Mouse (Mus musculus) limb, embryonic 10.5 days (tissue): ENCODE results near the gene Casp7. TPM values are rescaled to one million over a fixed set of nuclear protein-coding genes. Genes with fewer than 3 reads are reported as not detected.
A peak's percentile ranks its signal among the peaks of the same experiment; 100 is the strongest.

Source experiments
- DNase-seq: peaks from one replicate; pipeline ENCODE4 v3.0.0-alpha.2; 2017; ENCODE audit warnings: low spot score
- H3K27ac ChIP-seq: fragments of 300-500 bp; sonication (generic); 2 replicates; pipeline ENCODE4 v1.5.1; 2016; ENCODE audit warnings: mild to moderate bottlenecking
- H3K27me3 ChIP-seq: fragments of 300-500 bp; sonication (generic); 2 replicates; pipeline ENCODE4 v1.6.1; 2016; ENCODE audit warnings: low read depth, mild to moderate bottlenecking; ENCODE audit not compliant: poor library complexity, severe bottlenecking
- H3K36me3 ChIP-seq: fragments of 300-500 bp; sonication (generic); 2 replicates; pipeline ENCODE4 v1.6.1; 2016; ENCODE audit warnings: mild to moderate bottlenecking, moderate library complexity
- H3K4me1 ChIP-seq: fragments of 300-500 bp; sonication (generic); 2 replicates; pipeline ENCODE4 v1.6.1; 2016
- H3K4me3 ChIP-seq: fragments of 300-500 bp; sonication (generic); 2 replicates; pipeline ENCODE4 v1.5.1; 2016; ENCODE audit warnings: mild to moderate bottlenecking, moderate library complexity
- H3K9me3 ChIP-seq: fragments of 300-500 bp; sonication (generic); replicated peaks from 2 replicates; pipeline ENCODE4 v1.6.1; 2016; ENCODE audit warnings: mild to moderate bottlenecking
- WGBS: fragments of 180-500 bp; shearing (Covaris S2); methylation state at CpG from one replicate; pipeline ENCODE4 v1.1.7; 2016; 5-methylcytosine and 5-hydroxymethylcytosine counted together
- polyA plus RNA-seq: library from polyadenylated mRNA; unstranded; fragments of >200 nt; fragmentation: Nextera tagmentation; extraction: Ambion mirVana; gene quantifications from 2 replicates; pipeline ENCODE4 v1.2.1, GENCODE M21; 2016

Casp7 gene
- polyA plus RNA-seq, 1 experiment from 2014 or later = 24.5 TPM

DNA sequence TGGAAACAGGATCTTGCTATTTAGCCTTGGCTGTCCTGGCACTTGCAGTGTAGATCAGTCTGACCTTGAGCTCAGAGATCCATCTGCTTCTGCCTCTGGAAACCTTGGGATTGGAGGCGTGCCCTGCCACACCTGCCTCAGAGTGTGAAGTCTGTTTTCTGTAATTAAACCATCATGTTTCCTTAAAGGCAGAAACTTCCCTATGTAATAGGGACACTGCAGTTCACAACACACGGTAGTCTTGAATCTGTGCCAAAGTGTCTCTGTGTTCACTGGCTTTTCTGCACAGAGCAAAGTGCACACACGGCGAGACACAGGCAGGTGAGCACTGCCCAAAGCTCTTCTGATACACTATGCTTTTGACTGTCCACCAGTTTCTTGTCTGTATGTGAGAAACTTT, 21.5 kb downstream of the Casp7 start:
- Histone ChIP-seq H3K27ac (no peak overlapping the region), H3K27me3 (no peaks in the 10 kb centered on the region), H3K9me3 (no peaks in the 10 kb centered on the region), H3K36me3 (no peaks in the 10 kb centered on the region), H3K4me3 (no peak overlapping the region), H3K4me1 (peaks cover 20% of the 10 kb centered on the region)
- no peak for DNase-seq
- 85% methylated on average over 4 of the region's 4 CpGs for WGBS

DNA sequence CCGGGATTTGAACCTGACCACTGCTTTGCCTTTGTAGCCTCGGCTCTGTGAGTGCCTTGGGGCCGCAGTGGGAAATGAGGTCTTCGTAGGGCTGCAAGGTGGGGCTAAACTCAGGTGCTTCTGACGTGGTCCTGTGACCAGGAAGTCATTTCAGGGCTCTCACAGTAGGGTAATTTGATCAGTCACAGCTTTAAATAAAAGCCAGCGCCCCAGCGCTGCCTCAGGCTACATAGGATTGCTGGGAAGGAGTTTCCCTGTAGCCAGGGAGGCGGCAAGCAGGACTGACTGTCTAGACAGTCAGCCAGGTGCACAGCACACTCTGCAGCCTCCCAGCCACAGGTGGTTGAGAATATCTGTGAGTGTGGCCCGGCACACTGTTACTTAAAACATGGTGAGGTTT, 22.5 kb downstream of the Casp7 start:
- Histone ChIP-seq H3K27me3 (no peaks in the 10 kb centered on the region), H3K4me3 (no peak overlapping the region), H3K4me1 (peaks cover 27% of the 10 kb centered on the region), H3K9me3 (no peaks in the 10 kb centered on the region), H3K36me3 (no peaks in the 10 kb centered on the region), H3K27ac (no peak overlapping the region)
- DNase-seq = peak; percentile 58
- 63% methylated on average over 9 of the region's 9 CpGs for WGBS

DNA sequence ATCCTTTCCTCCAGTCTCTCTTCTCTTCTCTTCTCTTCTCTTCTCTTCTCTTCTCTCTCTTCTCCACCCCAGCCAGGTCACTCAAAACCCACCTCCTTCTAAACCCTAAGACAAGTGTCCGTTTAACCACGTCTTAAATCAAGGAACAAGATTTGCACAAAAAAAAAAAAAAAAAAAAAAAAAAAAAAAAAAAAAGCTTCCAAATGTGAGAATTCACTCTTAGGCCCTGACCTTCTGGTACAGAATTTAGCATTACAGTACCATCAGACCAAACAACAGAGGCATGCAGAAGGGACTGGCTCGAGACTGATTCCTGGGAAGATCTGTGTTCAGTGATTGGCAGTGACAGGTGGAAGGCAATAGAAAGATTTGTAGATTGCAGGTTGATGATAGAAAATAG, 23.4 kb downstream of the Casp7 start:
- Histone ChIP-seq H3K4me3 (no peak overlapping the region), H3K27me3 (no peaks in the 10 kb centered on the region), H3K27ac (no peak overlapping the region), H3K9me3 (no peaks in the 10 kb centered on the region), H3K4me1 (peaks cover 28% of the 10 kb centered on the region), H3K36me3 (no peaks in the 10 kb centered on the region)
- 93% methylated on average over 3 of the region's 3 CpGs for WGBS
- no peak for DNase-seq

DNA sequence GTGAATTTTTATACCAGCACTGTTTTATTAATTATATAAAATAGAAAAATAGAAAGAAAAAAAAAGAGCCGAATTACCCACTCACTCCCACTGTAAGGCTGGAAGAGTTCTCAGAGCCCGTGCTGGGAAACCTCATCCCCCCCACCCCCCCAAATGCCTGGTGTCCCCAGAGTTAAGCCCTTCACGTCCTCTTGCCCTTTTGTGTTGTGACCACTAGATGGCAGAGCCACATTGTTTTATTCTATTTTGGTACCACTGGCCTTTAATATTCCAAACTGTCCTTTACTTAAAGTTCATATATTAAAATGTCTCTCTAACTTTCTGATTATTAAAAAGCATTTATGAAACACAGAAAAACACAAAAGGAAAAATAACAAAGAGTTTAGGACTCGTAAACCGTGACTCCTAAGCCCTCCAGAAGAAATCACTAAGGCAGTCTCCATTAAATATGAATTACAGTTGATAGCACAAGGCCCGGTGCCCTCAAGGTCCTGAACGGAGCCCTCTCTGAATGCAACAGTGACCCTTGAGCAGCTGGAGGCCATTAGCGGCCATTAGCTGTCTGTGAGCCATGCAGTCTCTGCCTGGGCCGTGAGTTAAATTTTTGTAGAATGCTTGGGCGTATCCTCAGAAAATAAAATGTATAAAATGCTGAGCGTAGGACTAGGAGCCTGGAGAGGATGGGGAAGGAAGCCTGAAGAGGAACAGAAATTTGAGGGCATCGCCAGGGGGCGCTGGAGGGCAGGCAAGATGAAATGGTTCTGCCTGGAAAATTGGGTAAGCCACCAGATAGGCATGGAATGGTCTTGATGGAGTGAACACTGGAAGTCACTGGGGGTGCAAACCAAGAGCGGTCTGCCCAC, 25.8 kb downstream of the Casp7 start:
- Histone ChIP-seq H3K27ac (peak overlapping the region; percentile 53; the same call in 1 of the 2 replicates), H3K9me3 (no peaks in the 10 kb centered on the region), H3K36me3 (no peaks in the 10 kb centered on the region; the same call in 1 of the 2 replicates), H3K4me3 (no peak overlapping the region), H3K27me3 (no peaks in the 10 kb centered on the region), H3K4me1 (peaks cover 33% of the 10 kb centered on the region)
- peak; percentile 87 for DNase-seq
- WGBS = 35% methylated on average over 14 of the region's 14 CpGs

DNA sequence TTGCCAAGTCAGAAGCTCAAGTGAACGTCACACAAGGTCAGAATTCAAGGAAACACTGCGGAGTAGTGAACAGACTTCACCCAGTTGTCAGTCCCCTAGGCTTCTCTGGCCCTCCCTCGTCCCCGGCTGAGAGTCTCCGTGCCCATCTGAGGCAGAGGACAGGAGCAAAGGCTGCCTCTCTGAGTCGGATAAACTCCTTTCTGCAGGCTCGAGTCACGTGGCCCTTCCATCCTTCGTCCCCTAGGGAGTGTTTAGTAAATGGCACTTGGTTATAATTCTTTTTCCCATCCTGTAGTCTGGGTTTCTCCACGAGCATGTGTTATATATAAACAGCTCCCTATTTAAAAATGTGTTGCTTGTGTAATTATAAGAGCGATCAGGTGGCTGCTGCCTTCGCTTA, 26.4 kb downstream of the Casp7 start:
- no peaks in the 10 kb centered on the region; the same call in 1 of the 2 replicates for H3K36me3 ChIP-seq
- WGBS = 70% methylated on average over 12 of the region's 12 CpGs
- no peaks in the 10 kb centered on the region for H3K9me3 ChIP-seq
- peaks cover 33% of the 10 kb centered on the region for H3K4me1 ChIP-seq
- H3K27ac ChIP-seq = no peak overlapping the region
- H3K27me3 ChIP-seq = no peaks in the 10 kb centered on the region
- DNase-seq = no peak
- no peak overlapping the region for H3K4me3 ChIP-seq

DNA sequence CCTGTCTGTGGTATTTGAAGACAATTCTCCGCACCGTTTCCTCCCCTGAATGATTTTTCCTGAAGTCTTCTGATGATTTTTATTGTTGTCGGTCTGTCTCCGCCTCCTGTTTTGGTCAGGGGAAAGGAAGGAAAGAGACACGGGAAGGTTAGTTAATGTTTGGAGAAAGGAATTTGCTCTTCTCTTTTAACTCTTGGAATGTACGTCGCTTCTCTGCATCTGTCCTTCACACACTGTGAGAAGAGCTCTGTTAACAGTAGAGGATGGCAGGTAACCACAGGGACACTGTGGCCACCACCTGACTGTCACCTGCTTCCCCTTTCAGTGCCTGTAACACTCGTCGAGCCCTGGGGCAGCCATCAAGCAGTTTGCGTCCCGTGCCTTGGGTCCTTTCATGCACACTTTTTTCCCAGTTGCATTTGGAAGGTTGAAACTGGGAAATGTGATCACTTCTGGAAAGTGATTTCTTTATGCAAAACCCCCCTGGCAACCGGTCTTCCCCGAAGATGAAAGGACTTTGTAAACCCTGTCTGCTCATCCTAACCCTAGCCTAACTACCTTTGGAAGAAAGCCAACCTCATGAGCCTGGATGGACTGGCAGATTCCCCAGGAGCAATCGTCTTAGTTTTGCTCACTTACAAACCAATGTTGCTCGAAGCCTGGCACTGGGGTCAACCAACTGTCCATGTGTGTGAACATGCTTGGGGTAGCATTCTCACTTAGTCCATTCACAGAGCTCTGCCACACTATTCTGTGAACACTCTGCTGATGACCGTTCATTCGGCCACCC, 27.9 kb downstream of the Casp7 start:
- WGBS = 87% methylated on average over 17 of the region's 17 CpGs
- H3K4me1 ChIP-seq = peaks cover 26% of the 10 kb centered on the region
- DNase-seq = no peak
- no peaks in the 10 kb centered on the region for H3K27me3 ChIP-seq
- no peaks in the 10 kb centered on the region; the same call in 1 of the 2 replicates for H3K36me3 ChIP-seq
- no peak overlapping the region for H3K27ac ChIP-seq
- no peak overlapping the region for H3K4me3 ChIP-seq
- no peaks in the 10 kb centered on the region for H3K9me3 ChIP-seq

DNA sequence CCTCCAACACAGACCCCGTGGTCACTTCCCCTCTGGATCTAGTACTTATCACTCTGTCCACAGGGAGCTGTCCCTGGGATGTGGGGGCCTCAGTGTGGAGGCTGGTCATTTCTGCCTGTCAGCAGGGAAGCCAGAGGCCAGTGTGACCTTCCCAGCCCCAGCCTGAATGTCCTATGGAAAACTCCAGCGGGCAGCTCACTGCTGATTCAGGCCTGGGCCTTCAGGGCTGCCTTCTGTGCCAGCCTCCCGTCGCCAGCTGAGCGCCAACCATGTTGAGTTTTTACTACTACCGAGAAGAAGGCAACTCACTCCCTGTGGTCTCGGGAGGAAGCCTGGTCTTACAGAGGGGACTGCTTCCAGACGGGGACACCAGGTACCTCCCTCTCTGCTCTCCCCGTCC, 28.6 kb downstream of the Casp7 start:
- H3K36me3 ChIP-seq = no peaks in the 10 kb centered on the region; the same call in 1 of the 2 replicates
- no peak overlapping the region for H3K4me3 ChIP-seq
- WGBS = 79% methylated on average over 9 of the region's 9 CpGs
- no peak for DNase-seq
- peaks cover 29% of the 10 kb centered on the region for H3K4me1 ChIP-seq
- no peaks in the 10 kb centered on the region for H3K9me3 ChIP-seq
- peak overlapping the region; percentile 12; the same call in 1 of the 2 replicates for H3K27ac ChIP-seq
- H3K27me3 ChIP-seq = no peaks in the 10 kb centered on the region

DNA sequence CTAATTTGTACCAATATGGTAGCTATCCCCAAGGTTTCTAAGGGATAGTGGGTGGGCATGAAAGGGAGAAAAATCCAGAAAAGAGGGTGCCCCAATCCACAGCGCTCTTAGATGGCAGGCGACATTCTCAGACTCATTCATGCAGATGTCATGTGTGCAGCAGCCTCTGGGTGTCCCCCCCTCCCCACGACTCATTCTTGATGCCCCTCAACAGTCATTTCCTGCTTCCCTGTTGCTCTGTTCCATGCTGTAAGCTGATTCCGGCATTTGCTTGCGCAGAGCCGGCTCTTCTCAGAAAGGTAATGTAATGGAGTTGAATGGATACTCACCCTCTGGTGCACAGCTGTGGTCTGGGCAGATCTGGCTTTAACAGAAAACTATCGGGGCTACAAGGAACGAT, 33.4 kb downstream of the Casp7 start:
- DNase-seq = no peak
- 77% methylated on average over 8 of the region's 8 CpGs for WGBS
- peaks cover 12% of the 10 kb centered on the region for H3K4me1 ChIP-seq

DNA sequence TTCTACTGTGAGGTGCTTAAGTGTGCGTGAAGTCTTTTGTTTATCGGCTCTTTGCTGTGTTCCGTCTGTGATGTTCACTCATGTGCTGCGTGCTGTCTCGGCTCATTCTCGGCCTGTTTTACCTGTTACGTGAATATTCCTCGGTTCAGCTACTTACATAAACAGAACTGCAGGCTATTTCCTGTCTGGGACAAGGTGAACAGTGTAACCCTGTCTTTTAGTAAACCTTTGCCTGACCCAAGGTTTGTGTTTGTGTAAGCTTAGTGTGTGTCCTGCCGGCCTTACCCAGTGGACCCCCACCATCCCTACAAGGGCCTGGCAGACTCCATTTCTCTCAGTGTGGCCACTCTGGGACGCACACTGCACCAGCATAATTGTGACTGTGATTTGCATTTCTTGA, 35.8 kb downstream of the Casp7 start:
- H3K36me3 ChIP-seq = peaks cover 32% of the 10 kb centered on the region
- no peaks in the 10 kb centered on the region for H3K27me3 ChIP-seq
- no peak for DNase-seq
- H3K27ac ChIP-seq = no peak overlapping the region
- 89% methylated on average over 10 of the region's 10 CpGs for WGBS
- peaks cover 7% of the 10 kb centered on the region for H3K4me1 ChIP-seq
- no peak overlapping the region for H3K4me3 ChIP-seq
- H3K9me3 ChIP-seq = no peaks in the 10 kb centered on the region

More for the DNA sequence above, 33.4 kb downstream of the Casp7 start:
- Histone ChIP-seq H3K9me3 (no peaks in the 10 kb centered on the region), H3K27me3 (no peaks in the 10 kb centered on the region), H3K4me3 (no peak overlapping the region), H3K36me3 (peaks cover 14% of the 10 kb centered on the region; the same call in 1 of the 2 replicates), H3K27ac (no peak overlapping the region)

DNA sequence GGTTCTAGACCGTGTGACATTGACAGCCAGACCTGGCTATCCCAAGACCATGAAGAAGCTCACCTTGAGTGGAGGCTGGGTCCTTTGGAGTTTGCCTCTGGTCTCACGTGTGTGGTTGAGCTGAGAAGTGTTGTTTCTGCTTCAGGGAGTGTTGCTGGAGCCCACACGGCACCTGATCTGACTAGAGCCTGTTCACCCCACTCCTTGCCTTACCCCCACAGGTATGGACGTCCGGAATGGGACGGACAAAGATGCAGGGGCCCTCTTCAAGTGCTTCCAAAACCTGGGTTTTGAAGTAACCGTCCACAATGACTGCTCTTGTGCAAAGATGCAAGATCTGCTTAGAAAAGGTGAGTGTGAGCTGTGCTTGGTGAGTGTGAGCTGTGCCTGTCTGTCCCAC, 36.7 kb downstream of the Casp7 start:
- Histone ChIP-seq H3K4me3 (no peak overlapping the region), H3K4me1 (peaks cover 7% of the 10 kb centered on the region), H3K27ac (no peak overlapping the region), H3K9me3 (no peaks in the 10 kb centered on the region), H3K27me3 (no peaks in the 10 kb centered on the region), H3K36me3 (peaks cover 33% of the 10 kb centered on the region)
- WGBS = 90% methylated on average over 7 of the region's 7 CpGs
- DNase-seq = no peak

DNA sequence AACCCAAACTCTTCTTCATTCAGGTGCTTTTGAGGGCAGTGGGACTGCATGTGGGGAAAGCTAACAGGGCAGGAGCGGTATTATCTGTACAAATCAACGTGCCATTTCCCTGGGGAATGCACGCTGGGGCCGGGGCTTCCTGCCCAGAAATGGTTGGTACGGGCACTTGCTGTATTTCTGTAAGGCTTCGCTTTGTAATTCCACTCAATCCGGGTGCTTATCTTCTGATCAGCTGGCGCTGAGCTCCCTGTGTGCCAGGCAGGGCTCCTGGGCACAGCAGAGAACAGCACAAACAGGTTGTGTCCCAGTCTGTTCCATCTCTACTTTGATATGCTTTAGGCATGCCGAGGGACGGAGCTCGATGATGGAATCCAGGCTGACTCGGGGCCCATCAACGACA, 39.5 kb downstream of the Casp7 start:
- H3K9me3 ChIP-seq = no peaks in the 10 kb centered on the region
- 92% methylated on average over 13 of the region's 13 CpGs for WGBS
- H3K4me1 ChIP-seq = no peaks in the 10 kb centered on the region
- H3K36me3 ChIP-seq = peaks cover 43% of the 10 kb centered on the region
- H3K27ac ChIP-seq = no peak overlapping the region
- no peaks in the 10 kb centered on the region for H3K27me3 ChIP-seq
- no peak overlapping the region for H3K4me3 ChIP-seq
- DNase-seq = no peak

DNA sequence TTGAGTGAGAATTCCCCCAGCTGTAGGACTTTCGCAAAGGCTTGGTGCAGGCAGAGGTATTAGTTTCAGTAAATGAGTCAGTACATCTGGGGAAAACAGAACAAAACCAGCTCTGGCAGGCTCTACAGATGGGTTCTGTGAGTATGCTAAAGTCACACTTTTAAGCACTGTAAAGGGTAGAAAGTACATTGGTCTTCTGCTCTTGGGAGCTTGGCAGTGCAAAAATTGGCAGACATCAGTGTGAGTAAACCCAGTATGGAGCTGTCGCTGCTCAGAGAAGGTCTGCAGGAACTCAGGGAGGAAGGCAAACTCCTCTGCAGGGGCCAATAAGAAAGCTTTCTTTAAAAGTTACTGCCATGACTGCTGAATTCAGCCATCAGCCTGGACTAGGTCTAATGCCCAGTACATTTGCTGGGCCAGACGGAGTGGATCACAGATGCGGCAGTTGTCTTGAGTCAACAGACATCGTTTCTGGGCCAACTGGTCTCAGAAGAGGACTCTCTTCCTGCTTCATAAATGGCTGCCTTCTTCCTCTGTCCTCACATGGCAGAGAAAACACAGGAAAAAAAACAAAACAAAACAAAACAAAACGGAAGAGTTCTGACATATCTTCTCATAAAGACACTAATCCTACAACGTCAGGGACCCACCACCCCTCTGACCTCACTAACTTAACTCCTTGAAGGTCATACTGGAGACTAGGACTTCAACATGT, 41.6 kb downstream of the Casp7 start:
- no peaks in the 10 kb centered on the region for H3K27me3 ChIP-seq
- no peaks in the 10 kb centered on the region for H3K4me1 ChIP-seq
- WGBS = 88% methylated on average over 7 of the region's 7 CpGs
- peaks cover 42% of the 10 kb centered on the region for H3K36me3 ChIP-seq
- no peaks in the 10 kb centered on the region for H3K9me3 ChIP-seq
- no peak overlapping the region for H3K27ac ChIP-seq
- DNase-seq = no peak
- no peak overlapping the region for H3K4me3 ChIP-seq
